Mouse (Mus musculus): ENCODE measurements around the gene Slc22a7.

- TF ChIP-seq POLR2A (IDR thresholded peaks at IDR 0.05; ENCODE audit: control insufficient read depth, low read depth, low read length): no peak
- no peak for TF ChIP-seq CTCF (IDR thresholded peaks at IDR 0.05; ENCODE audit: control insufficient read depth, insufficient read depth, insufficient replicate concordance, low read depth, low read length)
Observed at GRCm38 (mm10) chr17:46384061-46384801, 54.0 kb downstream of the Slc22a7 start.

Measured in testis, adult 2 months (tissue).